Mouse (Mus musculus): ENCODE measurements around the gene Gm49388. TPM values are rescaled to one million over a fixed set of nuclear protein-coding genes. Genes with fewer than 3 reads are reported as not detected.
A peak's percentile ranks its signal among the peaks of the same experiment; 100 is the strongest.

The Gm49388 gene
- polyA plus RNA-seq, 1 experiment from 2014 or later: not detected

GRCm38 (mm10) chr7:127798591-127798990 lies 13.2 kb downstream of the Gm49388 start:
- H3K4me2 ChIP-seq: no peak overlapping the region
- peaks cover 9% of the 10 kb centered on the region for H3K4me1 ChIP-seq
- H3K36me3 ChIP-seq: peaks cover 82% of the 10 kb centered on the region
- no peak overlapping the region for H3K4me3 ChIP-seq (replicated peaks)
- no peaks in the 10 kb centered on the region for H3K27me3 ChIP-seq
- ATAC-seq (replicated peaks; ENCODE audit: low FRiP score): no peak
- no peak overlapping the region for H3K27ac ChIP-seq
- WGBS: 92% methylated on average over 4 of the region's 4 CpGs
- no peak overlapping the region for H3K9ac ChIP-seq
- H3K9me3 ChIP-seq (replicated peaks): no peaks in the 10 kb centered on the region

- WGBS: 87% methylated on average over 13 of the region's 13 CpGs
- H3K27ac ChIP-seq: peak overlapping the region; percentile 1; the same call in 1 of the 2 replicates
- ATAC-seq (replicated peaks; ENCODE audit: low FRiP score): no peak
- H3K27me3 ChIP-seq: no peaks in the 10 kb centered on the region
- H3K4me1 ChIP-seq: peaks cover 9% of the 10 kb centered on the region
- no peak overlapping the region for H3K9ac ChIP-seq
- no peaks in the 10 kb centered on the region for H3K9me3 ChIP-seq (replicated peaks)
- H3K4me2 ChIP-seq: no peak overlapping the region
- H3K4me3 ChIP-seq (replicated peaks): no peak overlapping the region
- peaks cover 82% of the 10 kb centered on the region for H3K36me3 ChIP-seq
Observed at GRCm38 (mm10) chr7:127799211-127799610, 13.8 kb downstream of the Gm49388 start.

DNA sequence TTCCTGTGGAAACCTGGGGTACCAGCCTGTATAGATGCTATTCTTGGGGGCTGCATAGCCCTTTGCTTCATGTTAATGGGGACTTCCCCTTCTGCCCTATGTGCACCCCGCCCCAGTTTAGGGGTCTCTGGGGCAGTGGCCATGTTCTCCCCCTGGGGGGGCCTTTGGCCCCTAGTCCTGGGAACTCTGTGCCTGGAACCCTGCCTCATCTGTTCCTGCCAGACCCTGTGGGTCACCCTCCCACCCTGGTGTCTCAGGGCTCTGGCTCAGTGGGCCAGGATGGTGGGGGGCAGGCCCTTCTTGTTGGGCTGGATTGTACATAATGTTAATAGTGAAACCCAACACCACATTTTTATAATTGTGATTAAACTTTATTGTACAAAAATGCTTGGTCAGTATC lies 14.3 kb downstream of the Gm49388 start:
- Histone ChIP-seq H3K27ac (peak overlapping the region; percentile 1; the same call in 1 of the 2 replicates), H3K4me2 (no peak overlapping the region), H3K27me3 (no peaks in the 10 kb centered on the region), H3K9ac (no peak overlapping the region), H3K9me3 (replicated peaks) (no peaks in the 10 kb centered on the region), H3K36me3 (peaks cover 79% of the 10 kb centered on the region), H3K4me1 (peaks cover 9% of the 10 kb centered on the region), H3K4me3 (replicated peaks) (no peak overlapping the region)
- WGBS: 87% methylated on average over 1 of the region's 1 CpGs
- ATAC-seq (replicated peaks; ENCODE audit: low FRiP score): no peak

DNA sequence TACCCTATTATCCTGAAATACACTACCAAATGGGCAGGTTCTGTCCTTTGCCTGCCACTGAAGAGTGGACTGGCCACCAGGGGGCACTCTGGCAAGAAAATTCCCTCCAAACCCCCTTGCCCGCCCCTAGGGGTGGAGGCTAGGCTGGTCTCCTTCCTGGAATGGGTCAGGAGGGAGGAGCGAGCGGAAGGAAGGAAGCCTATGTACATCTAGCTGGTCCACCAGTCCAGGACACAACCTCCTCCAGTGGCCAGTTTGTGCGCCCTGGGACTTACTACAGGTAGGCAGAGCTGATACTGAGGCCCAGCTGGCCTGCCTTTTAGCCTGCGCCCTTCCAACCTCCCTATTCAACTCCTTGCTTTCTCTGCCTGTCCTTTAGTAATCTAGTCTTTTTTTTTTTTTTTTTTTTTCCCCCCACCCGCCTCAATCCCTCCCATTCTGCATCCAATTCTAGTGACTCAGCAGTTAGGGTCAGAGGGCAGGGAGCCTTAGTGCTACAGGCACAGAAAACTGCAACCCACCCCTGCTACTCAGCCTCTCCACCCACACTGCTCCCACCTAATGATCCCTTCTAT lies 15.1 kb downstream of the Gm49388 start, which contains the start of gene Hsd3b7:
Gene Hsd3b7, plus strand, starts transcription at position 170 of the 575 bp plus-strand sequence.
- no peak within 1 kb of the TSS for H3K9ac ChIP-seq
- peak within 1 kb of the TSS; percentile 49 for H3K4me2 ChIP-seq
- 23% methylated on average over 6 of the region's 6 CpGs for WGBS
- H3K36me3 ChIP-seq: peaks cover 74% of the 10 kb centered on the region
- no peaks in the 10 kb centered on the region for H3K27me3 ChIP-seq
- H3K4me1 ChIP-seq: peaks cover 9% of the 10 kb centered on the region
- H3K9me3 ChIP-seq (replicated peaks): no peaks in the 10 kb centered on the region
- H3K27ac ChIP-seq: peak within 1 kb of the TSS; percentile 61
- peak; percentile 92 for ATAC-seq (replicated peaks; ENCODE audit: low FRiP score)
- H3K4me3 ChIP-seq (replicated peaks): peak within 1 kb of the TSS; percentile 33

- Histone ChIP-seq H3K27me3 (no peaks in the 10 kb centered on the region), H3K4me3 (replicated peaks) (peak overlapping the region; percentile 33), H3K36me3 (peaks cover 68% of the 10 kb centered on the region), H3K4me1 (peaks cover 9% of the 10 kb centered on the region), H3K4me2 (peak overlapping the region; percentile 49), H3K9me3 (replicated peaks) (no peaks in the 10 kb centered on the region), H3K27ac (peak overlapping the region; percentile 61), H3K9ac (no peak overlapping the region)
- 91% methylated on average over 8 of the region's 8 CpGs for WGBS
- 0 out of 2 replicates have a peak, but pooled peaks have one; percentile 7 for ATAC-seq (replicated peaks; ENCODE audit: low FRiP score)
Observed at GRCm38 (mm10) chr7:127801010-127801621, 15.7 kb downstream of the Gm49388 start.

GRCm38 (mm10) chr7:127802313-127802712 lies 16.9 kb downstream of the Gm49388 start:
- no peak overlapping the region for H3K4me2 ChIP-seq
- WGBS: 91% methylated on average over 17 of the region's 17 CpGs

GRCm38 (mm10) chr7:127808821-127809220 lies 23.4 kb downstream of the Gm49388 start:
- Histone ChIP-seq H3K9ac (no peak overlapping the region), H3K4me1 (0 out of 2 replicates have a peak, but pooled peaks cover under 1% of the 10 kb centered on the region), H3K36me3 (peaks cover 22% of the 10 kb centered on the region), H3K27ac (no peak overlapping the region), H3K4me3 (replicated peaks) (no peak overlapping the region), H3K9me3 (replicated peaks) (no peaks in the 10 kb centered on the region), H3K4me2 (no peak overlapping the region), H3K27me3 (no peaks in the 10 kb centered on the region)
- WGBS: 63% methylated on average over 5 of the region's 5 CpGs
- no peak for ATAC-seq (replicated peaks; ENCODE audit: low FRiP score)

More at GRCm38 (mm10) chr7:127802313-127802712, 16.9 kb downstream of the Gm49388 start:
- H3K36me3 ChIP-seq: peaks cover 56% of the 10 kb centered on the region
- H3K9ac ChIP-seq: no peak overlapping the region
- H3K4me1 ChIP-seq: peaks cover 9% of the 10 kb centered on the region
- no peaks in the 10 kb centered on the region for H3K9me3 ChIP-seq (replicated peaks)
- H3K4me3 ChIP-seq (replicated peaks): no peak overlapping the region
- no peaks in the 10 kb centered on the region for H3K27me3 ChIP-seq
- ATAC-seq (replicated peaks; ENCODE audit: low FRiP score): no peak
- H3K27ac ChIP-seq: no peak overlapping the region

DNA sequence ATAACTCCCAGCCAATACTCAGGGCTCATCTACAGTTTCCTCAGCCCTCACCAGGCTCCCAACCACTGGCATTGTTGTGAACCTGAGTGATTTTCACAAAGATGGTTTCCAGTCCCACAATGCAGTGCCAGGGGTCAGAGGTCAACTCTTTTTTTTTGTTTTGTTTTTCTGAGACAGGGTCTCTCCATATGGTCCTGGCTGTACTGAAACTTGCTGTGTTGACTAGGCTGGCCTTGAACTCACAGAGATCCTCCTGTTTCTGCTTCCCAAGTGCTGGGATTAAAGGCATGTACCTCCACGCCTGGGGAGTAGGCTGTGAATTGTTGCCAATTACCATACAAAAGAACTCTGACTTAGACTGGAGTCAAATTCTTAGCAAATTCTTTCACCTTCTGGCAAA lies 24.4 kb downstream of the Gm49388 start:
- Histone ChIP-seq H3K4me2 (no peak overlapping the region), H3K27me3 (no peaks in the 10 kb centered on the region), H3K4me1 (peaks cover 10% of the 10 kb centered on the region), H3K9me3 (replicated peaks) (no peaks in the 10 kb centered on the region), H3K9ac (no peak overlapping the region), H3K4me3 (replicated peaks) (no peak overlapping the region), H3K27ac (no peak overlapping the region), H3K36me3 (peaks cover 19% of the 10 kb centered on the region; the same call in 1 of the 2 replicates)
- ATAC-seq (replicated peaks; ENCODE audit: low FRiP score): no peak
- WGBS: 94% methylated on average over 1 of the region's 1 CpGs

GRCm38 (mm10) chr7:127810650-127811049 lies 25.2 kb downstream of the Gm49388 start:
- WGBS: 86% methylated on average over 10 of the region's 10 CpGs
- H3K36me3 ChIP-seq: peaks cover 16% of the 10 kb centered on the region; the same call in 1 of the 2 replicates
- H3K4me3 ChIP-seq (replicated peaks): no peak overlapping the region
- H3K27me3 ChIP-seq: no peaks in the 10 kb centered on the region
- H3K4me1 ChIP-seq: peaks cover 18% of the 10 kb centered on the region
- no peak overlapping the region for H3K9ac ChIP-seq
- no peak for ATAC-seq (replicated peaks; ENCODE audit: low FRiP score)
- no peaks in the 10 kb centered on the region for H3K9me3 ChIP-seq (replicated peaks)
- no peak overlapping the region for H3K27ac ChIP-seq
- no peak overlapping the region for H3K4me2 ChIP-seq

DNA sequence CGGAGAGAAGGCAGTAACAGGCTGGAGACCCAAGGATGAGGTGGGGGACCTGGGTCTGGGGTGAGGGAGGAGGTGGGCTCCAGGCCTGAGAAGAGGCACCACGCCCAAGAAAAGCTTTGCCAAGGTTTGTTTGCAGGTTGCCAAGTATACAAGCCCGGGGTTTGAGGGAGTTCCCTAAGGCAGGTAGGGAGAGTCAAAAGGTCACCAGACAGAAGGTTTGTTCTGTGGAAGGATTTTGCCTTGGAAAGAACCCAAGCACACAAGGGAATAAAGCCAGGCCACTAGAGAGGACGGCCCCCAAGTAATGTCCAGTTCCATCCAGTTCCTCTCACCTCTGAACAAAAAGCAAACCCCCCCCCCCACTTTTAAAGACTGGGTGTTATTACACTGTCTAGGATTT lies 25.8 kb downstream of the Gm49388 start:
- Histone ChIP-seq H3K4me2 (no peak overlapping the region), H3K27me3 (no peaks in the 10 kb centered on the region), H3K36me3 (peaks cover 16% of the 10 kb centered on the region; the same call in 1 of the 2 replicates), H3K9me3 (replicated peaks) (no peaks in the 10 kb centered on the region), H3K9ac (no peak overlapping the region), H3K4me3 (replicated peaks) (no peak overlapping the region), H3K27ac (no peak overlapping the region), H3K4me1 (peaks cover 24% of the 10 kb centered on the region)
- WGBS: 82% methylated on average over 4 of the region's 4 CpGs
- ATAC-seq (replicated peaks; ENCODE audit: low FRiP score): no peak

DNA sequence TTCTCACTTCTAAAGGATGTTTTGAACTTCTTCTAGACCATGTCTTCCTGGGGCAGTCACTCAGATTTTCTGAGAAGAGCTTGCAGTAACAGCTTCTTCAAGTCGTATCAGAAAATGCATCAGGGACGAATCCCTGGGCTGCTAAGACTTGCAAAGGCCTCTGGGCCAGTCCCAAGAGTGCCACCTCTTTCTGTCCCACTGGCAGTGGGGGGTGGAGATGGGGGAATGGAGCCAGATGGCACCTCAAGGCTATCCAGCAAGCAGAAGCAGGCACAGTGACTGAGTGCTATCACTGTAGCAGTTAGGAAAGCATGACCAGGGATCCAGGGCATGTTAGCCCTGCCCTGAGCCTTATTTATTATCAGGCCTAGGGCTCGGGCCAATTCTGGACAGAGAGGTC lies 26.9 kb downstream of the Gm49388 start:
- Histone ChIP-seq H3K36me3 (peaks cover 16% of the 10 kb centered on the region; the same call in 1 of the 2 replicates), H3K4me3 (replicated peaks) (no peak overlapping the region), H3K4me2 (no peak overlapping the region), H3K9me3 (replicated peaks) (no peaks in the 10 kb centered on the region), H3K4me1 (peaks cover 28% of the 10 kb centered on the region), H3K27ac (no peak overlapping the region), H3K9ac (no peak overlapping the region), H3K27me3 (no peaks in the 10 kb centered on the region)
- 89% methylated on average over 3 of the region's 3 CpGs for WGBS
- no peak for ATAC-seq (replicated peaks; ENCODE audit: low FRiP score)

GRCm38 (mm10) chr7:127813821-127814220 lies 28.4 kb downstream of the Gm49388 start:
- no peak for ATAC-seq (replicated peaks; ENCODE audit: low FRiP score)
- H3K4me3 ChIP-seq (replicated peaks): no peak overlapping the region

More at GRCm38 (mm10) chr7:127813821-127814220, 28.4 kb downstream of the Gm49388 start:
- 51% methylated on average over 4 of the region's 4 CpGs for WGBS
- H3K4me2 ChIP-seq: no peak overlapping the region
- H3K36me3 ChIP-seq: peaks cover 16% of the 10 kb centered on the region; the same call in 1 of the 2 replicates
- no peaks in the 10 kb centered on the region for H3K27me3 ChIP-seq
- peaks cover 28% of the 10 kb centered on the region for H3K4me1 ChIP-seq
- H3K9ac ChIP-seq: no peak overlapping the region
- H3K27ac ChIP-seq: peak overlapping the region; percentile 55
- no peaks in the 10 kb centered on the region for H3K9me3 ChIP-seq (replicated peaks)
